Mouse (Mus musculus) embryonic facial prominence, embryonic 14.5 days (tissue): ENCODE data around the gene Mus81. TPM values are rescaled to one million over a fixed set of nuclear protein-coding genes. Genes with fewer than 3 reads are reported as not detected.

Experiments used
- ATAC-seq: fragments of 200-750 bp; cut with Nextera tagmentation; 2 replicates; pipeline ENCODE4 v1.8.0; 2017; ENCODE audit warnings: low read depth, moderate number of reproducible peaks, moderate TSS enrichment
- DNase-seq: peaks from one replicate; pipeline ENCODE4 v3.0.0-alpha.2; 2015; ENCODE audit warnings: low spot score
- H3K27ac ChIP-seq: fragments of 300-500 bp; sonication (generic); replicated peaks from 2 replicates; pipeline ENCODE4 v1.5.1; 2014; ENCODE audit warnings: low read depth, mild to moderate bottlenecking, low read length, moderate library complexity
- H3K27me3 ChIP-seq: fragments of 300-500 bp; sonication (generic); replicated peaks from 2 replicates; pipeline ENCODE4 v1.6.1; 2014; ENCODE audit warnings: low read length; ENCODE audit not compliant: control insufficient read depth, insufficient read depth
- H3K36me3 ChIP-seq: fragments of 300-500 bp; sonication (generic); 2 replicates; pipeline ENCODE4 v1.6.1; 2014; ENCODE audit warnings: low read length, mixed read lengths; ENCODE audit not compliant: control insufficient read depth, insufficient read depth
- H3K4me1 ChIP-seq: fragments of 300-500 bp; sonication (generic); 2 replicates; pipeline ENCODE4 v1.6.1; 2014; ENCODE audit warnings: antibody characterized with exemption, low read length; ENCODE audit not compliant: control insufficient read depth, insufficient read depth
- H3K4me2 ChIP-seq: fragments of 300-500 bp; sonication (generic); 2 replicates; pipeline ENCODE4 v1.6.1; 2014; ENCODE audit warnings: low read depth, mild to moderate bottlenecking, low read length, moderate library complexity, mixed read lengths
- H3K4me3 ChIP-seq: fragments of 300-500 bp; sonication (generic); 2 replicates; pipeline ENCODE4 v1.5.1; 2014; ENCODE audit warnings: low read depth, mild to moderate bottlenecking, low read length
- H3K9ac ChIP-seq: fragments of 300-500 bp; sonication (generic); 2 replicates; pipeline ENCODE4 v1.6.1; 2014; ENCODE audit warnings: low read depth, mild to moderate bottlenecking, low read length, moderate library complexity, mixed read lengths
- H3K9me3 ChIP-seq: fragments of 300-500 bp; sonication (generic); 2 replicates; pipeline ENCODE4 v1.6.1; 2016; ENCODE audit warnings: low read length; ENCODE audit not compliant: control insufficient read depth
- WGBS: fragments of 180-500 bp; shearing (Covaris S2); extraction: QIAGEN DNeasy Blood & Tissue Kit; methylation state at CpG from one replicate; pipeline ENCODE4 v1.1.7; 2014; 5-methylcytosine and 5-hydroxymethylcytosine counted together
- polyA plus RNA-seq: library from polyadenylated mRNA; unstranded; fragments of >200 nt; fragmentation: Nextera tagmentation; extraction: Ambion mirVana; gene quantifications from 2 replicates; pipeline ENCODE4 v1.2.1, GENCODE M21; 2014

Mus81 gene
- polyA plus RNA-seq, 1 experiment from 2014 or later, result 39.6 TPM

DNA sequence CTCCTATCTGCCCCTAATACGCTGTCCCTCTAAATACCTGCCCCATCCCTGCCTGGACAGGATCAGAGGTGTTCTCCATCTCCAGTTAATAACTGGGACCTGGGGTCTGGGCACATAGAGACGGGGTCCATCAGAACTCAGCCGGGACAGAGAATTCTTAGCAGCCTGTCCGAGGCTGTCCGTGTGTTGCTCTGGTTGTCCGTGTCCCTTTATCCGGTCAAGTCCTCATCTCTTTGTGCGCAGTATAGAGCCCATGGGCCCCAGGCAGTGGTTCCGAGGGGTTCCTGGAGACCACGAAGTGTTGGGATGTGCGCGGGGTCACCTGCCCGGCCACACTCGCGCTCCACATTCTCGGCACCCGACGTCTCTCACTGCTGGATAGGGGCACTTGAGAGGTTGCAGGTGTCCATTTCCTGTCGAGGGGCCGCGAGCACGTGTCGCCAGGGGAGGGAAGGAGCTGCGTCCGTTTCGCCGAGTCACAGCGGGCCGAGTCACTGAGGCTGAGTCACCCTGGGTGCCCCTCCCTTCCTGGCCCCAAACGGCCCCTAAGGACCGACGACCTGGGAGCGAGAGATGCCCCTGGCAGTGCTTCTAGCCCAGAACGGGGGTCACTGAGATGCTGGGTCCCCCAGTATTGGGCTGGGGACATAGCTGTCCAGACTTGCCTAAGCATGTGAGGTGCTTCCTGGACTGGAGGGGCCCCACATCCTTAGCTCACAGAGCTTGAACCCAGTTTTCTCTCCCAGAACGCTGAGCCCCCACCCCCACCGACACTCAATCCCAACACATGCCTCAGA is 39.6 kb downstream of the Mus81 start:
- H3K9me3 ChIP-seq, result peaks cover 4% of the 10 kb centered on the region; the same call in 1 of the 2 replicates
- no peaks in the 10 kb centered on the region for H3K36me3 ChIP-seq
- H3K4me2 ChIP-seq, result peak overlapping the region; percentile 94
- H3K27me3 ChIP-seq, result peaks cover 36% of the 10 kb centered on the region
- no peak for DNase-seq
- H3K4me3 ChIP-seq, result peak overlapping the region; percentile 58
- no peak overlapping the region for H3K27ac ChIP-seq
- H3K9ac ChIP-seq, result no peak overlapping the region
- 8% methylated on average over 30 of the region's 36 CpGs for WGBS
- H3K4me1 ChIP-seq, result 0 out of 2 replicates have a peak, but pooled peaks cover 4% of the 10 kb centered on the region
- ATAC-seq, result no peak

DNA sequence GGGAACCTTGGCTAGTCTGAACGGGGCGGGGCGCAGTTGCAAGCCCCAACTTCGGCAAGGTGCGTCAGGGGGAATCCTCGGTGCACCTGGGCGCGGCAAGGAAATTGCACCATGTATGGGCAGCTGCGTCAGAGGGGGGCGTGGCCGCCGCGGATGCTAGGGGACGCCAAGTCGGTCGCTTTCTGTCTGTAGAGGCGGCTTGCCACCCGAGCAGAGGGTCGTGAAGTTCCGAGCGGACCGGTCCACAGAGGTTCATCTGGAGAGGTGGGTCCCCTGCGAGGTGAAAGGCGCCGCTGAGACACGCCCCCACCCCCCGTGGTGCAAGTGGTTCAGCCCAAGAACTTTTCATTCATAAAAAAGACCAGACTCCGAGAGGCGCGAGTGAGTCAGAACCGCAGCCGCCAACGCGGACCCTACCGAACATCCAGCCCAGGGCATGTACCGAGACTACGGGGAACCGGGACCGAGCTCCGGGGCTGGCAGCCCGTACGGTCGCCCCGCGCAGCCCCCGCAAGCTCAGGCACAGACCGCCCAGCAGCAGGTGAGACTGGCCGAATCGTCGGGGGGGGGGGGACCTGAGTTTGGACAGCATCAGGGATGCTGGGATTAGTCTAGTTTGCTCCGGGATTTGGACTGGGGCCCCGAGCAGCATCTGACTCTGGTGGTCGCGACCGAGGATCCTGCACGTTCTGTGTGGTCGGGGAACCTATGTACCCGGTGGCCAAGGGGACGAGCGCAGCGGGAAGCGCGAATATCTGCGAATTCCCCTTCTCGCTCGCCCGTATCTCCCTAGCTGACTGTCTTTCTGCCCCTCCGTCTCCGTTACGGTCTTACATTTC is 40.5 kb downstream of the Mus81 start, which contains the start of gene Fosl1:
Gene Fosl1 (plus strand): TSS at position 33 of the 839 bp plus-strand sequence.
- DNase-seq (peak; percentile 72), ATAC-seq (peak; percentile 70)
- Histone ChIP-seq H3K9ac (peak within 1 kb of the TSS; percentile 55), H3K36me3 (no peaks in the 10 kb centered on the region), H3K4me1 (0 out of 2 replicates have a peak, but pooled peaks cover 4% of the 10 kb centered on the region), H3K27me3 (peaks cover 36% of the 10 kb centered on the region), H3K4me3 (peak within 1 kb of the TSS; percentile 58), H3K4me2 (peak within 1 kb of the TSS; percentile 94), H3K9me3 (peaks cover 4% of the 10 kb centered on the region; the same call in 1 of the 2 replicates), H3K27ac (no peak within 1 kb of the TSS)
- WGBS, result under 1% methylated on average over 59 of the region's 70 CpGs

DNA sequence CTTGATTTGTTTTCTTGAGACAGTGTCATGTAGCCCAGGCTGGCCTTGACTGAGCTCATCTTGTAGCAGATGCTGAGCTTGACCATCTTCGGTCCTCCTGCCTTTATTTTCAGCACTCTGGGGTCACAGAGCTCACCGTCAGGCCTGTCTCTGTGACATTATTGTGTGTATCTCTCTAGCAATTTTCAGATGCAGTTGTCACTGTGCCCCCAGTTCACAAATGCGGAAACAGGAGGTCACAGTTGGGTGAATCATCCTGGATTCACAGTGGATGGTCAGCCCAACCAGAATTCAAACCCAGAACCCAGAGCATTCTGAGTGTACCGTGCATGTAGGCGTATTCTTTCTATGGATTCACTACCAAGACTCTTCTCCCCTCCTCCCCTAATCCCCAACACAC is 42.5 kb downstream of the Mus81 start:
- Histone ChIP-seq H3K9ac (no peak overlapping the region), H3K4me1 (0 out of 2 replicates have a peak, but pooled peaks cover 4% of the 10 kb centered on the region), H3K36me3 (no peaks in the 10 kb centered on the region), H3K4me2 (no peak overlapping the region), H3K4me3 (no peak overlapping the region), H3K27me3 (peaks cover 36% of the 10 kb centered on the region), H3K9me3 (peaks cover 4% of the 10 kb centered on the region; the same call in 1 of the 2 replicates), H3K27ac (no peak overlapping the region)
- no peak for ATAC-seq
- 95% methylated on average over 5 of the region's 5 CpGs for WGBS
- DNase-seq, result no peak

DNA sequence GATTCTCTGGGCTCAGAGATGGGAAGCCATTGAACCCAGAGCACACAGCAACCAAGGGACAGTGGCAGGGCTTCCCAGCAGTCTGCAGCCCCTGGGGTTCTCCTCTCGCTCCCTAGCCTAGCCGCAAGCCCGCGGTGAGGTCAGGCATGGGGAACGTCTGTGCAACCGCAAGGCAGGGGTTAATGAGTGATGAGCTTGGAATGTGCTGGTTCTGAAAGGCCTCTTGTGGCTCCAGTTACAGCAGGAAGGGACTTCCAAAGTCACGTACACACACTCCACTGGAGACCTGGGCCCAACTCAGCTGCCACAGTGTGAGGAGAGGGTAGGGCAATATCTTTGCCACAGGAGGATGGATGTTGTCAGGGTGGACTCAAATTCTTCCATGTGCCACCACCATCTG is 43.2 kb downstream of the Mus81 start:
- H3K27me3 ChIP-seq, result peaks cover 33% of the 10 kb centered on the region
- H3K4me3 ChIP-seq, result no peak overlapping the region
- peaks cover 4% of the 10 kb centered on the region; the same call in 1 of the 2 replicates for H3K9me3 ChIP-seq
- H3K36me3 ChIP-seq, result no peaks in the 10 kb centered on the region
- no peak overlapping the region for H3K4me2 ChIP-seq
- WGBS, result 31% methylated on average over 7 of the region's 7 CpGs
- H3K27ac ChIP-seq, result no peak overlapping the region
- no peak for ATAC-seq
- DNase-seq, result peak; percentile 11
- H3K4me1 ChIP-seq, result 0 out of 2 replicates have a peak, but pooled peaks cover 4% of the 10 kb centered on the region
- no peak overlapping the region for H3K9ac ChIP-seq

DNA sequence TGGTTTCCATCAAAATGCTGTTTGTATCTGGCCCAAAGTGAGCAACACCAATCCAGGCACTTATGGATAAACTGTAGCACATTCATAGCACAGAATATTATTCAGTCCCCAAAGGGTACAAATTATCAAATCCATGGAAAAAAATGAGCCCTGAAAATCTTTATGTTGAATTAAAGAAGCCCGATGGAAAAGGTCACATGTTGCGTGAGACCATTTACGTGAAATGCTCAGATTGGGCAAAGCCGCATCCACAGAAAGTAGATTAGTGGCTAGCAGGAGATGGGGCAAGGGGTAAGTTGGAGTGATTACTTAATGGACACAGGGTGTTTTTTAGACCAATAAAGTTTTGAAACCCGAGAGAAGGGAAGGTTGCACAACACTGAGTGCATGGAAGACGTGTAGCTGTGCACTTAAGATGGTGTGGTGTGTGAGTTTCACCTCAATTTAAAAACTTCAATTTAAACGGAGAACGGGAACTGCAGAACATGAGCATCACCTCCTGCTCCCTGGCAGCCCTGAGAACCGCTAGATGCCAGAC is 43.8 kb downstream of the Mus81 start:
- Histone ChIP-seq H3K4me3 (no peak overlapping the region), H3K36me3 (no peaks in the 10 kb centered on the region), H3K27ac (no peak overlapping the region), H3K9ac (no peak overlapping the region), H3K4me1 (0 out of 2 replicates have a peak, but pooled peaks cover 4% of the 10 kb centered on the region), H3K9me3 (peaks cover 4% of the 10 kb centered on the region; the same call in 1 of the 2 replicates), H3K27me3 (peaks cover 28% of the 10 kb centered on the region), H3K4me2 (no peak overlapping the region)
- WGBS, result 63% methylated on average over 9 of the region's 9 CpGs
- DNase-seq, result no peak
- ATAC-seq, result no peak

DNA sequence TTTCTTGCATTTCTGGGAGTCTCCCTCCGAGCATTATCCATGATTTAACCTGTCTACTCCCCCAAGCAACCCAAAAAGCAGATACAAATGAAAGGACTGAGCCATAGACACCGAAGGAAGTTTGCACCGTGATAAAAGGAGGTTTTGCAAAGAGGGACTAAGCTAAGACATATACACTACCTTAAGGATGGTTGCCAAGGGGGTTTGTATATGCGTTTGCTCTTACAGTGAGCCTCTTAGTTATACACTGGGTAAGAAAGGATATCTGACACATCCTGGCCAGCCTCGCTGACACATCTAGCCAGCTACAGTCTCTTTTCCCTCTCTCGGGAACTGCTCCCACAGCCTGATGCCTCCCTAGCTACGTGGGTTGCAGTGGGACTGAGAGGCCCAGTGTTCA is 54.3 kb downstream of the Mus81 start:
- DNase-seq, result no peak
- Histone ChIP-seq H3K9ac (peak overlapping the region; percentile 58; the same call in 1 of the 2 replicates), H3K4me3 (no peak overlapping the region; the same call in 1 of the 2 replicates), H3K27ac (no peak overlapping the region), H3K27me3 (no peaks in the 10 kb centered on the region), H3K4me2 (peak overlapping the region; percentile 65), H3K4me1 (peaks cover 15% of the 10 kb centered on the region), H3K36me3 (no peaks in the 10 kb centered on the region), H3K9me3 (no peaks in the 10 kb centered on the region)
- 64% methylated on average over 7 of the region's 7 CpGs for WGBS
- no peak for ATAC-seq

DNA sequence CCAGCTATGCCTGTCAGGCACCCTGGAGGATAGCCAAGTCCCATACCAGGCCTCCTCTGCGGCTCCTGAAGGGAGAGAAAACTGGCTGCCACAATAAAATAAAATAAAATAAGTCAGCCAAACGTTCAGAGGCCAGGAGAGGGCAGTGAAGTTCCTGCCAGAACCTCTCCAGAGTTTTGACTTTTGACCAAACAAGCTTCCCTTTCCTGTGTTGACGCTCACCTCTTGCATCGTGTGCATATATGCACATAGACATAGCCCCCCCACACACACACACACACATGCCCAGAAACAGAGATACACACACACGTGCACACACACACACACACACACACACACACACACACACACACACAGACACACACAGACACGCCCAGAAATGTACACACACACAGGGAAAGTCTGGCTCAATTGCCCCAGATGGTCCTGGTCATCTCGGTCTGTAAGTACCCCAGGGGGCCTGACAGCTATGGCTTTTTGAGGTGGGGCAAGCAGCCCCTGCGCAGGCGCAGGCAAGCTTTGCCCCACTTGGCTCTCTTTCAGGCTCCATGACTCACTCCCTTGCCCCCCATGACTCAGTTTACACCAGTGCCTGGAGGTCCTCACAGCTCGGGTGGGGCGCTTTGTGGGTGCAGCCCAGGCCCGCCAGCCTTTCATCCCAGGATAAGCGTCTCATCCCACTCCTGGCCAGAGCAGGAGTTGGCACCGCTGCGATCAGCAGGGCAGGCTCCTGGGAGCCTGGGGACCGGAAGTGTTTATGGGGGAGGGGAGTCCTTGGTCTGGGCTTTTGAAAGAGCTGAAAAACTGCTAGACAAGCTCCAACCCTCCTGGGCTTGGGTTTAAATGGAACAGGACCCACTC is 55.0 kb downstream of the Mus81 start:
- no peaks in the 10 kb centered on the region for H3K9me3 ChIP-seq
- H3K9ac ChIP-seq, result peak overlapping the region; percentile 58
- H3K4me3 ChIP-seq, result peak overlapping the region; percentile 32
- WGBS, result 7% methylated on average over 13 of the region's 16 CpGs
- no peaks in the 10 kb centered on the region for H3K27me3 ChIP-seq
- peak overlapping the region; percentile 65 for H3K4me2 ChIP-seq
- DNase-seq (peak; percentile 80), ATAC-seq (peak; percentile 64)
- no peak overlapping the region; the same call in none of the 2 replicates for H3K27ac ChIP-seq
- H3K36me3 ChIP-seq, result 0 out of 2 replicates have a peak, but pooled peaks cover 3% of the 10 kb centered on the region
- H3K4me1 ChIP-seq, result peaks cover 15% of the 10 kb centered on the region
